Mouse (Mus musculus) adrenal gland, adult 8-10 months (tissue): ENCODE data around the gene Strn4. TPM values are rescaled to one million over a fixed set of nuclear protein-coding genes. Genes with fewer than 3 reads are reported as not detected.

ENCODE experiments used
- DNase-seq: peaks from one replicate; pipeline ENCODE4 v3.0.0; 2022
- total RNA-seq, 4 experiments: library from RNA; stranded (reverse); gene quantifications; 2 replicates each; pipeline ENCODE4 v1.2.4; 2022

Strn4 gene
- total RNA-seq, 4 experiments from 2014 or later = 62.2 to 100 (median 74.6) TPM

DNA sequence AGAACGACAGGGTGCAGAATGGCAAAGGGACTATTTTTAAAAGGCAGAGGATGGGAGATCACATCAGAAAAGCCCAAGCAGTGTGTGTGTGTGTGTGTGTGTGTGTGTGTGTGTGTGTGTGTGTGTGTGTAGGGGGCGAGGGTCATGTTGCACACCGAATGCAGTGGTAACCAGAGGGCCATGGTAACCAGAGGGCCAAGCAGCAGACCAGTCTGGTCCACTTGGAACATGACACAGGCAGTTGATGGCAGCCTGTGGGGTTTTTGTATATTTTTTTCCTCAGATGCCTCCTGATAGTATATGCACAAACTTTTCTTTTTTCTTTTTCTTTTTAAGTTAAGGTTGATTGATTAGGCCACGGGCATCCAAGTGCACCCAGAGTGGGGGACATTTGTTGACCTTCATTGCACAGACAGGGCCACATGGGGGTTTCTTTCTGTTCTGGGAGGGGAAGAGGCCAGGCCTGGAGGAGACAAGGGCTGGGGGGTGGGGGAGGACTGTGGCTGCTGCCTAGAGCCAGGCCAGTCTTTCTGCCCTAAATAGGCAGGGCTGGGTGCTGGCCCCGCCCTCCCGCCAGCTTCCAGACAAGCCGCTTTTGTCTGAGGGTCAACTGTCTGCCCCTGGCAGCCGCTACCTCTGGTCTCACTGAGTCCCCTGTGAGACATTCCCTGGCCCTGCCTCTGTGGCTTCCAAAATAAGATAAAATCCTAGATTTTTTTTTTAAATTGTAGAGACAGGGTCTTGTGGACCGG, 64.3 kb downstream of the Strn4 start:
- DNase-seq = no peak

DNA sequence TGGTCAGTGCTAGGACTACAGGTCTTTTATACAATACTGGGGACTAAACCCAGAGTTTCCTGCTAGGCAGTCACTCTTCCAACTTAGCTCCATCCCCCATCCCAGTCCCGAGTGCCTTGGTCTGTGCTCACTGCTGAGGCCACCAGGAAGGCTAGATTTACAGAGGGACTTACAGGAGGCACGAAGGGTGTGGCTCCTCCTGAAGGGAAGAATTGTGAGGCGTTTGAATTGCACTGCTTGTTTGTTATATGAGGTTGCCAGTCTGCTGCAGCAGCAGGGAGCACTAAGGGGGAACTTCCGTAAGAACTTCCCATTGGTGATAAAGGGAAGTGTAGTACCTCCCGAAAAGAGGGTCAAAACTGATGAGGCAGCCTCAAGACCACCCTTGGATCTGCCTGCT, 64.9 kb downstream of the Strn4 start:
- DNase-seq = no peak

DNA sequence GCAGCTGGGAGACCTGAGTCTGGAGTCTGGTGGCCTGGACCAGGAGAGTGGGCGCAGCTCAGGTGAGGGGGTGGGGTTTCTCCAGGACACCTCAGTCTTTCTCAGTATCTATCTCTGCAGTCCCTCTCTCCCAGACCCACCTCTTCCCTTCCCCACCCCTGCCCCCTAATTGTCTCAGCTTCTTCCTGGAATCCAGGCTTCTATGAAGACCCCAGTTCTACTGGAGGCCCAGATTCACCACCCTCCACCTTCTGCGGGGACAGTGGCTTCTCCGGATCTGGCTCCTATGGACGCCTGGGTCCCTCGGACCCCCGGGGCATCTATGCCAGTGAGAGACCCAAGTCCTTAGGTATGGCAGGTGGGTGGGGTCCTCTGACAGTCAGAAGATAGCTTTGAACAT, 67.5 kb downstream of the Strn4 start:
- DNase-seq = no peak

DNA sequence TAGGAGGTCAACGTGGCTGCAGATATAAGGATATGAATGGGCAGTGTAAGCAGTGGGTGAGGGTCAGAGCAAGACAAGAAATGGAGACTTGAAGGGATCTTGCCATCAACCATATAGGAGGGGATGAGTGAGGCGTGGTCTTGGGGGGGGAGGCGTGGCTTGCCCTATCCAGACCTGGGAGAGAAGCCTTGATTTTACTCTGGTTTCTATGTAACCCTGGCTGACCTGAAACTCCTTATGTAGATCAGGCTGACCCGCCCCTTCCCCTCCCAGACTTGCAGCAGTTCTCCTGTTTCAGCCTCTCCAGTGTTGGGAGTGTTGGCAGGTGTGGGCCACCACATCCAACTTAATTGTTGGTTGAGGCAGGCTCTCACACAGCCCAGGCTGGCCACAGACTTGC, 68.6 kb downstream of the Strn4 start:
- no peak for DNase-seq

DNA sequence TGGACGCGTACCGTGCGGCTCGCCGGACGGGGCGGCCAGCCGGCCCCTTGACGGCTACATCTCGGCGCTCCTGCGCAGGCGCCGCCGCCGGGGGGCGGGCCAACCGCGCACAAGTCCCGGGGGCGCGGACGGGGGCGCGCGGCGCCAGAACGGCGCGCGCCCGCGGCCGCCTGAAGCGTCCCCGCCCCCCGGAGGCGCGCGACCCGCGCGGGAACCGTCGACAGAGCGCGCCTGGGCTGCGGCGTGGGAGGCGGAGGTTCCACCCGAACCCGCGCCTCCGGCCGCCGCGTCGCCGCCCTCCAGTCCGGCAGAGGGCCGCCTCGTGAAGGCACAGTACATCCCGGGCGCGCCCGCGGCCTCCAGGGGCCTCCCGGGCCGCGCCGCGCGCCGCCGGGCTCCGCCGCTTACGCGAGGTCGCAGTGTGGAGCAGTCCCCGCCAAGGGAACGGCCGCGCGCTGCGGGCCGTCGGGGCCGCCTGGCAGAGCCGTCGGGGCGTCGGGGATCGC, 69.6 kb downstream of the Strn4 start:
- no peak for DNase-seq

GRCm38 (mm10) chr7:16885905-16886304, 70.2 kb downstream of the Strn4 start:
- DNase-seq = no peak

Other genes starting within 250 kb of the Strn4 start
- 10 to 100 TPM; 65.6 to 76.6 (median 73.0) TPM for gene Arhgap35, start 200.9 kb upstream of the Strn4 start, total RNA-seq
- gene Ceacam15, start 140.2 kb upstream of the Strn4 start, total RNA-seq = not detected
- gene Ceacam9, start 94.0 kb upstream of the Strn4 start, total RNA-seq = not detected
- 100 to 1,000 TPM; 127 to 153 (median 133) TPM for gene Ap2s1, start 77.5 kb upstream of the Strn4 start, total RNA-seq
- gene Slc1a5, start 34.5 kb upstream of the Strn4 start, total RNA-seq = 100 to 1,000 TPM in 1 of 4 experiments, 10 to 100 TPM in 3; 77.8 to 202 (median 91.2) TPM
- 10 to 100 TPM; 22.0 to 26.2 (median 24.9) TPM for gene Fkrp, start 843 bp downstream of the Strn4 start, total RNA-seq
- gene Prkd2, start 27.0 kb downstream of the Strn4 start, total RNA-seq = 10 to 100 TPM; 17.0 to 27.1 (median 20.9) TPM
- 1 to 10 TPM; 4.2 to 5.9 (median 4.6) TPM for gene Dact3, start 59.4 kb downstream of the Strn4 start, total RNA-seq
- 1 to 10 TPM in 1 of 4 experiments, under 1 TPM in 1, not detected in 2; 1.00 to 1.0 TPM for gene Gng8, start 75.9 kb downstream of the Strn4 start, total RNA-seq
- 1 to 10 TPM; 2.4 to 3.3 (median 2.6) TPM for gene Ptgir, start 90.6 kb downstream of the Strn4 start, total RNA-seq
- 100 to 1,000 TPM; 278 to 314 (median 294) TPM for gene Calm3, start 108.2 kb downstream of the Strn4 start, total RNA-seq
- 10 to 100 TPM; 35.2 to 71.0 (median 48.2) TPM for gene Pnmal2, start 128.8 kb downstream of the Strn4 start, total RNA-seq
- 1 to 10 TPM; 6.4 to 9.3 (median 7.3) TPM for gene Pnmal1, start 143.8 kb downstream of the Strn4 start, total RNA-seq
- gene Gm42372, start 167.2 kb downstream of the Strn4 start, total RNA-seq = 1 to 10 TPM; 2.3 to 3.1 (median 2.7) TPM
- 10 to 100 TPM; 22.0 to 47.8 (median 30.0) TPM for gene Ccdc8, start 176.8 kb downstream of the Strn4 start, total RNA-seq
- gene Ppp5c, start 212.0 kb downstream of the Strn4 start, total RNA-seq = 10 to 100 TPM; 74.7 to 96.9 (median 91.3) TPM
- gene Hif3a, start 246.5 kb downstream of the Strn4 start, total RNA-seq = 1 to 10 TPM; 2.1 to 5.4 (median 3.7) TPM